Mouse (Mus musculus): ENCODE results near the gene Dhx16. TPM values are rescaled to one million over a fixed set of nuclear protein-coding genes. Genes with fewer than 3 reads are reported as not detected.

Dhx16 gene
- total RNA-seq, 2 experiments from 2014 or later: 10.5 to 11.9 TPM

Small RNA genes lying within 50 kb of the gene (microRNA-seq; reads per million reads assigned to microRNA genes)
- gene Gm28033: 0.64 to 1.0 reads per million in 2 experiments
- 0 reads per million in 2 experiments for gene Mir1894

Other genes starting within 250 kb of the Dhx16 start
- gene Mucl3, start 236.1 kb upstream of the Dhx16 start, total RNA-seq (2021): not detected
- gene Vars2, start 212.2 kb upstream of the Dhx16 start, total RNA-seq (2021): 10 to 100 TPM; 15.7 to 16.6 TPM
- gene Gtf2h4, start 206.1 kb upstream of the Dhx16 start, total RNA-seq (2021): 10 to 100 TPM; 16.1 to 19.4 TPM
- gene Ddr1, start 175.2 kb upstream of the Dhx16 start, total RNA-seq (2021): 10 to 100 TPM; 20.3 to 23.4 TPM
- 1 to 10 TPM; 4.6 to 5.4 TPM for gene Ier3, start 58.1 kb upstream of the Dhx16 start, total RNA-seq (2021)
- gene Flot1, start 56.6 kb upstream of the Dhx16 start, total RNA-seq (2021): 10 to 100 TPM; 39.2 to 40.3 TPM
- gene Tubb5, start 41.5 kb upstream of the Dhx16 start, total RNA-seq (2021): 100 to 1,000 TPM in 1 of 2 experiments, 10 to 100 TPM in 1; 95.6 to 123 TPM
- 1 to 10 TPM; 5.4 to 6.9 TPM for gene Mdc1, start 38.3 kb upstream of the Dhx16 start, total RNA-seq (2021)
- 1 to 10 TPM; 4.8 TPM for gene Nrm, start 18.5 kb upstream of the Dhx16 start, total RNA-seq (2021)
- 10 to 100 TPM; 13.4 to 13.7 TPM for gene Ppp1r18, start 14.2 kb upstream of the Dhx16 start, total RNA-seq (2021)
- gene 2310061I04Rik, start 17.6 kb downstream of the Dhx16 start, total RNA-seq (2021): 10 to 100 TPM; 55.3 to 65.1 TPM
- 1 to 10 TPM; 3.5 to 4.3 TPM for gene Atat1, start 30.3 kb downstream of the Dhx16 start, total RNA-seq (2021)
- gene Mrps18b, start 36.6 kb downstream of the Dhx16 start, total RNA-seq (2021): 10 to 100 TPM; 51.6 to 51.9 TPM
- 10 to 100 TPM; 26.0 to 28.3 TPM for gene Ppp1r10, start 36.6 kb downstream of the Dhx16 start, total RNA-seq (2021)
- 10 to 100 TPM; 64.1 to 66.7 TPM for gene Abcf1, start 89.9 kb downstream of the Dhx16 start, total RNA-seq (2021)
- gene Gnl1, start 100.0 kb downstream of the Dhx16 start, total RNA-seq (2021): 10 to 100 TPM; 16.3 to 19.0 TPM
- gene Prr3, start 100.4 kb downstream of the Dhx16 start, total RNA-seq (2021): 1 to 10 TPM; 4.2 to 5.0 TPM
- under 1 TPM; 0.62 to 0.93 TPM for gene H2-T24, start 140.7 kb downstream of the Dhx16 start, total RNA-seq (2021)
- 1 to 10 TPM; 6.4 to 7.7 TPM for gene H2-T23, start 153.0 kb downstream of the Dhx16 start, total RNA-seq (2021)
- 1 to 10 TPM; 5.7 to 6.3 TPM for gene H2-T22, start 162.9 kb downstream of the Dhx16 start, total RNA-seq (2021)
- gene Gm6034, start 163.1 kb downstream of the Dhx16 start, total RNA-seq (2021): not detected
- 1 to 10 TPM in 1 of 2 experiments, under 1 TPM in 1; 0.92 to 1.0 TPM for gene Gm11127, start 178.6 kb downstream of the Dhx16 start, total RNA-seq (2021)
- not detected for gene Gm19684, start 241.9 kb downstream of the Dhx16 start, total RNA-seq (2021)
- not detected for gene Gm7030, start 249.6 kb downstream of the Dhx16 start, total RNA-seq (2021)